Mouse (Mus musculus) cerebellum, adult 8-10 months (tissue): ENCODE results near the gene Esrrb.

Experiments
- DNase-seq: peaks from one replicate; pipeline ENCODE4 v3.0.0; 2022

Esrrb gene

DNA sequence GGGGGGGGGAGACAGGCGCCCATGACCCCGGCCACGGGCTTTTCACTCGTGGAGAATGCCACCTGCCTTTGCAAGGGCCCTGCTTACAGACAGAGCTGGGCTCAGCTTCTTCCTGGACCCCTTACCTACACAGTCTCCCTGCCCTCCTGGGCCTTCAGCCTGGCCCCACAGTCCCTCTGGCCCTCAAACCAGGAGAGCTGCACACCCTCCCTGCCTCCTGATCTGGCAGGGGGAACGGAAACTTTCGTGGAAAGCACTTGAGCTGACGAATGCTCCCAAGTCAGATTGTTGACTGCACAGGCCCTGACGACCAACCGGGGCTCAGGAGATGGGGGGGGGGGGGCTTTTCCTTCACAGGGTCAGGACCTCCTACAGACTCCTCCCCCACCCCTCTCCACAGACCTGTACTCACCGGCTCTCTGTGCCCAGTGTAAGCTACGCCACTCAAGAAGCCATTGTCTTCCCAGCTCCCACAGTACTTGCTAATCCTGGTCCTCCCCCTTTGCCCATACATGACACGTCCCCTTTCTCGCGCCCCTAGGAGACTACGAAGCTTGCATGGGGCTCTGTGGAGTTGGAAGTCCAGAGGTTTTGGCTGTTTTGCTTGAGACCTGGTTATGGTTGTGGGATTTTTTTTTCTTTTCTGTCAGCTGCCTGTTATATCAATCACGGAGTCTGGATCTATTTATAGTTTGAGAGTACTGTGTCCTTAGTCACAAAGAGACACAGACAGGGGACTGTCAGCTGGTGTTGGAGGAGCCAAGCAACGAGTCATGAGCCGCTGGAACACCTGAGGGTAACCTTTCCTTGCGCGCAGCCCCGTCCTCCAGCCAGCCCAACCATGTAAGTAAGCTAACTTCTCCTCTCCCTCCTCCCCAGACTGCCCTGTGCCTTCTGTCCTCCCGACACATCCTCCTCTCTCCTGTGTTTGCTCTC is at the start of gene Esrrb:
TSS of gene Esrrb (plus strand) at position 422 of the 936 bp plus-strand sequence.
- no peak for DNase-seq

DNA sequence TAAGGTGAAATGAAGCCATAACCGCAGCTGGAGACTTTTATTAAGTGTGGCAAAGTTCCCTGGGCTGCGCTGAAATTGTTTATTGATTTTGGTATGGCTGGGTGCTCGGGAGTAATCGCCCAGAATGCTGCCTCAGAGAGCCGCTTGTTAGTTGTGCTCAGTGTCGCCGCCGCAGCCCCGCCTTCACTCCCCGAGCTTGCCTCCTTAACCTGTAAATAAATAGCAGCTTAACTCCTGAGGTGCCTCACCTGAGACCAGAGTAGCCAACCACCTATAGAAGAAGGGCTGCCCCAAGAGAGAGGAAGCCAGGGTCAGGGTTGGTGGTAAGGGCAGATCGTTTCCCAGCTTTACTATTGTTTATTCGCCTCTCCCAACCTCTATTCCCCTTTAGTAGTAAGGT is 40.3 kb upstream of the Esrrb start:
- DNase-seq: no peak

DNA sequence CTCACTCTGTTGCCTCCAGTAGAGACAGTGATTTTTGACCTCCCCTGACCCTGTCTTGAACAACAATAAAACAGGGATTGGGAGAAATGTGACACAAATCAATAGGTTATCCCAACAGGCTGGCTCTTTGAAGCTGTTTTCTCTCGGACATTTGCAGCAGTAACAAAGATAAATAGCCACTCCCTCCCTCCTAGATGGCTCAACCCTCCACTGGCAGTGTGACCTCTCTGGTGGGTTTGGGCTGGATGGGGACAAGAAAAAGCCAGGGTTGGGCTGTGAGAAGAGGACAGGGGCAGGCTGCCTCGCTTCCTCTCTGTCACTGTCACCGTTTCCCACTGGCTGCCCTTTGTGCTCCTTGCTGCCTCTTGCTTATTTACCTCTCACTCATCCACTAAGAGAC is 36.6 kb upstream of the Esrrb start:
- DNase-seq: no peak

DNA sequence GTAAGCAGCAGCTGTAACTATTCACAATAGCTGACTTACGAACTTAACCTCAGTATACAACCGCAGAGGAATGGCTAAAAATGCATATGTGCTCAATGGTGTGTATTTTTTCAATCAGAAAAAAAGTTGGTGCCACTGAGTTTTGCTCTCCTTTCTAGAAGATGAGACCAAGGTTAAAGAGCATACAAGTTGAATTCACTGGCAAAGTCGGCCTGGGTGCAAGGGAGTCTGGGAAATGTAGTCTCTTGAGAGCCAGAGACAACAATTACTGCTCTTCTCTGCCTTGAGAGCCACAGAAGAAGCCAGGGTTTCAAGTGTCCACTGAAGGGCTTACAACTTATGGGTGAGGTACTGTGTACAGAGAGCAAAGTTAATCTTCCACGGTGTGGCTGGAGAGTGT is 31.1 kb upstream of the Esrrb start:
- DNase-seq: no peak

DNA sequence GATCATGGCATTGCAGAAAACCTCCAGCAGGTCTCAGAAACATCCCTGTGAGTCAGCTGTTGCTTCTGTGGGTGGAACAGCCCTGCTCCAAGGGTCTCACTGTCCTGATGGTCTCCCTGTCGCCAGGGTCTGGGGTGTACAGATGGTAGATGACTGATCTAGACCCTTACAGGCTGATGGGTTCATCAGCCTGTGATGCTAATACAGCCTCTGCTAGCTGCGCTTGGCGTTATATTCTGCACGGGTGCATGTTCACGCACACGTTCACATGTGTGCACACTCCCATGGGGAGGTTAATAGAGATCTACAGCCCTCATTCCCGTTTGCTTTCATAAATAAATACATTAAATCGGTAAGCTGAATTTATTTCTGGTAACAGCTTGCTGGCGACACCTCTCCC is 30.2 kb upstream of the Esrrb start:
- DNase-seq: no peak

DNA sequence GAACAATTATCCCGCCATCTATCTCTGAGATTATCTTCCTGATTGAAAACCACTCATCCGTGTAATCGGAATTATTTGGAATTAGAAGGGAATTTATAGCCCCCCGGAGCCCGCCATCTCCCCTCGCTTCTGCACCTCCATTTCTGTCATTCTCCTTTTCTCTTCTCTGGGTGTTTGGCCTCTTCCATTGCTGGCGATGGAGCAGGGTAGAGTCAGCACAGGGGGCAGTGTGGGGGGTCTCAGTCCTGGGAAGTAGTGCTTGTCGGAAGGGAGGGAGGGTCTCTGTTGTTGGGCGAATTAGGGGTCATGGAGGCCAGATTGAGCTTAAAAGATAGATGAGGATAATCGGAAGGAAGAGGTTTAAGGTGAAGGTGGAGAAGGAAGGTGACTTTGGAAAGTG is 29.7 kb upstream of the Esrrb start:
- no peak for DNase-seq

DNA sequence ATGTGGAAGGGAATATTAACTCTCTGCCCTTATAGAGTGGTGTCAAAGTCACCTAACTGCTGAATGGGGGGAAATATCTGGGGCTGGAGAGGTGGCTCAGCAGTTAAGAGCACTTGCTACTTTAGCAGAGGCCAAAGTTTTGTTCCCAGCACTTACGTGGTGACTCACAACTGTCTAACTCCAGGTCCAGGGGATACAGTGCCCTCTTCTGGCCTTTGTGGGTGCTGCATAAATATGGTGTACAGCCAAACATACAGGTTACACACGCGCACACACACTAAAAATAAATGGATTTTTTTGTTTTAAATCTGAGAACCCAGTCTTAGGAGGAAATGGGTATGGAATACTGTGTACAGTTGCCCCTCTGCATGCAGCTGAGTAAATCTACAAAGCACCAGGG is 24.7 kb upstream of the Esrrb start:
- DNase-seq: no peak

DNA sequence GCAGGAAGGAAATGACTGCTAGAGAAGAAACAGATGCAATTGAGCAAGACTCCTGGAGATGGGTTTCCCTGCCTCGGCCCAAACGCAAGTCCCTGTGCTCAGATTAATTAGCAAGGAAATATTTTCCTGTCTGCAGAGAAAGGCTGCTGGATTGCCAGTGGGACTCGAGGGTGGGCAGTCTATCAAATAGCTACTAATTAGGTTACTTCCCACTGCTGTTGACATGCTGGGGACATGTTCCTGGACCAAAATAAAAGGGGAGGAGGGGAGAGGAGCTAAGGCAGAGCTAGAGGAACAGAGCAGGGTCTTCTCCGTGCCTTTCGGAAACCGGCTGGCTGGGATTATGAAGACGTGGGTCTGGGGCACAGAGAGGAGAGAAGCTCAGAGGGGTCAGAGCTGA is 24.0 kb upstream of the Esrrb start:
- DNase-seq: no peak

DNA sequence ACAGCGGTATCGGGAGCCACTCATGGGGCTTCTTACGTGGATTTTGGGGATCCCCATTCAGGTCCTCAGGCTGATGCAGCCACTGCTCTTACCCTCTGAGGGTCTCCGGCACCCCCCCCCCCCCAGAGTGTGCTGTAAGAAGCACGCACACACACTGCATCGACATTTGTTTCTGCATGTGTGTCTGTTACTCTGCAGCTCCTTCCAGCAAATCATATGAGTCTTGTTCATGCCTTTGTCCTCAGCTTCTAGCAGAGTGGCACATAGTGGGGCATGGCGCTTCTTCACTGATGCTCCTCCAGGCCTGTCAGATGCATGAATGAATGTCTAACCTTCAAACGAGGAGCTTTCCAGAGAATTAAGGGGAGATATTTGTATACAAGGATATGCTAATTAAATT is 11.4 kb upstream of the Esrrb start:
- DNase-seq: no peak

DNA sequence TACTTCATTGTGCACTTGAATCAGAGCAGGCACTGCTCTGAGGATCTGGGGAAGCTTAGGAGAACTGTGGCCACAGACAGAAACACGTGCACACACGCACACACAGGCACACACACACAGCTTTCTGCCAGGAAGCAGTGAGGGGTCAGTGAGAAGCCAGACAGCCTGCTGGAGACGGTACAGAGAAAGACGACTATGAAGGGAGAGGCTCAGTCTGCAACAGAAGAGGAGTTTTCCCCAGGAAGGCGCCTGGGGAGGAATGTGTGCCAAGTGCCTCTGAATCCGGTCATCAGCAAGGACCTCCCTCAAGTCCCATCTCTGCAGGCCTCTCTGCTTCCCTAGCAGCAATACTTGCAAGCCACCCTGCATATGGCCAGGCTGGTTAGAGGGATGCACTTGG is 1.5 kb upstream of the Esrrb start:
- DNase-seq: no peak

DNA sequence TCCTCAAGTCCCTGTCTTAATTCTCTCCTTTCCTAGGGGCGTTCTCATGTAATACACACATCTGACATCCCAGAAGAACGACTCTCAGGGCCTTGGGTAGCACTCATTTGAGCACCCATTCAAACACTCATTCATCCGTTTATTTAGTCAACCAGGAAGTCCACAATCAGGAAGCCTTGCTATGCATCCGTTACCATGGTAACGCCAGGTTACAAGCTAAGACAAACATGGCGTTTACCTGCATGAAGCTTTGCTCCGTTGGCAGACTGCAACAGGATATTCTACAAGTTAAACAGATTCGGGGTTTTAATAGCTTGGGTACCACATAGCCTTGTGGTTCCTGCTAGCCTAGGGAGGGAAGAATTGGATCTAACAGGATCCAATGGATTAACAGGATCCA is 1.0 kb upstream of the Esrrb start:
- no peak for DNase-seq

DNA sequence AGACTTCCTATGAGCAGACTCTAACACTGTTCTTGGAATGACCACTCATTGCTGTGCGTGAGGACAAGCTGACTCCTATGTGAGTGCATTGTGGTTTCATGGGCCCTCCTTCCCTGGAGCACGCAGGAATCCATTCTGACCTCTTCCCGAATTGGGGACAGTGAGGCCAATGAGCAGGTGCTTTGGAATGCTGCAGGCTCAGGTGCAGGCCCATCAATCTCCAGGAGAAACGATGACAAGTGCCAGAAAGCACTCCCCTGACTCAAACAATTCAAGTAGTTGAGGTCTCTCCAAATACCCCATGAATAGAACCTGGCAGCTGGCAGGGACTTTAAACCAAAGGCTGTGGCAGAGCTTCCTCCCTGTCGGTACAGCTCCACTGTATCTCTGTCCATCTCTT is 3.4 kb downstream of the Esrrb start:
- no peak for DNase-seq

DNA sequence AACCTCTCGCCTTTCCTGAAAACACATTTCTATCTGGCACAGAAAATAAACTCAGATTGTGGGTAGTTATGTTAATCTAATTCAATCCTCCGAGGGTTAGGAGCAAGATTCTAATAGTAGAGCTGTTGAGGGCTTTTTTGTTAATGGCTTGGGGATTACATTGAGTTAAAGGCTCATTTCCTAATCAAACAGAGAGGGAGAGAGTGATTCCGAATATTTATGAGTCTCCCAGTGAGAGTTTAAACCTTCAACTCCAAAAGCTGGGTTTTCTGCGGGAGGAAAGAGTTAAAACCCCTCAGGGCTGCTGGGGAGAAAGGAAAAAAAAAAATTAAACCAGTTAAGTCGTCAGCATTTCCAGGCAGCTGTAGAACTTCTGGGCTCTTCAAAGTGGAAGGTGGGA is 3.8 kb downstream of the Esrrb start:
- DNase-seq: no peak

DNA sequence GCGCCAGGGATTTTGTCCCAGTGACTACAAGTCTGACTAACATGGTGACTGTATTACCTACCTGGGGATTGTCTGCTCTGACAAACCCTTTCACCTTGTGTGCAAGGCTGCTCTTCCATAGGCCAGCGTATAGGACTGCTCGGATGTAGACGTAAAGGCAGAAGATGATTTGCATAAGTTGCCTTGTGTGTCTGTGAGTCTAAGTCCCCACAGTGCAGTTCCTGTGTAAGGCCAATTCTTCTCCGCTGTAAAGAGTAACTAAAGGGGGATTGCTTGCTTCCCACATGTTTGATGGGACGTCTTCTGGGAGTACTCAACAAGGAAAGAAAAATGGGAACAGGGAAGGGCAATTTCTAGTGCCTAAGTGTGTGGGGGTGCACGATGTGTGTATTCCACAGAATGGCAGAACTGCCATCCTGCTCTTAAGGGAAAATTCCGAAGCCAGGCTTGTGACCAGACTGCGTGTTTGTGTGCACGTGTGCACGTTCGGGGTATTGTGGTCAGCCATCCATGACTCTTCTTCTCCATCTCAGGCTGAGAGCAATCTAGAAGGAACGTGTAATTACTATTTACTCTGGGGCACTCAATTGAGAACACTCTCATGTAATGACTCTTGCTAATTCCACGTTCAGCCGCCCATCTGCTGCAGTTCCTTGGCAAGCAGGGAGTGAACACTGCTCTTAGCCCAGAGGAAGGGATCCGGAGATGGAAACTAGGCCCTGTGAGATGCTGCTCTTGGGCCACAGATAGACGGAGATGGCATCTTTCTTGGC is 9.9 kb downstream of the Esrrb start:
- no peak for DNase-seq

DNA sequence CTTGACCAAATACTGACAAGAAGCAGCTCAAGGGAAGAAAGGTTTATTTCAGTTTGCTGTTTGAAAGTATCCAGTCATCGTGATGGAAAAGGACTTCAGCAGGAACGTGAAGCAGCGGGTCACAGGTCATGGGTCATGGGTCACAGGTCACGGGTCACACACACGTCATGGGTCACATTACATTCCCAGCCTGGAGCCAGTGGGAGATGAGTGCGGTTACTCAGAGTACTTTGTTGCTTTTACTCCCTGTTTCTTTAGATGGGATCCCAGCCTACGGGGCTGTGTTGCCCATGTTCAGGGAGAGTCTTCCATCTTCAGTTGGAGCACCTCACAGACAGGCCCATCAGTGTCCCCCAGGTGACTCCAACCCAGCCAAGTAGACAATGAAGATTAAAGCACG is 13.4 kb downstream of the Esrrb start:
- DNase-seq: no peak

DNA sequence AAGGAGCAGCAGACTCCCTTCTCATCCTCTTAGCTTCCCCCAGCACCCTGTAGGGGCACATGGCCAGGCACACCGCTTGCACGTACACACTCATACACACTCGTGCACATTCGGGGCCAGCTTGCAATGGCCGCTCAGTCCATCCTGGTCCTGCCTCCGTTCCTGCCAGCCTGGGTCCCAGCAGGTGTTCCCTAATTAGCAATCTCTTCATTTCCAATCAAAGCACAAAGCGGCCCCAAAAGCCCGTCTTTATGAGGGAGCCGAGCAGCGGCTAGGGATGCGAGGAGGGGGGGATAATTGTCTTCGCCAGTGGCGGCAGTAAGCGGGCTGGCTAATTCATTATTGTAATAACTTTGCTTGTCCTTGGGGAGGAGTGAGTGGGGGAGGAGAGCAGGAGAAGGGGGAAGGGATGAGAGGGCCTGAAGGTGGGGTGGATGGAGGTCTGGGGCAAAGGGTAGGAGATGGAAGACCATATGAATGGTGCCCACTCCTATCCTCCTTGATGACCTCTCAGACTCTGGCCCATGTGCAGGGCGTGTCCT is 18.8 kb downstream of the Esrrb start:
- DNase-seq: no peak

DNA sequence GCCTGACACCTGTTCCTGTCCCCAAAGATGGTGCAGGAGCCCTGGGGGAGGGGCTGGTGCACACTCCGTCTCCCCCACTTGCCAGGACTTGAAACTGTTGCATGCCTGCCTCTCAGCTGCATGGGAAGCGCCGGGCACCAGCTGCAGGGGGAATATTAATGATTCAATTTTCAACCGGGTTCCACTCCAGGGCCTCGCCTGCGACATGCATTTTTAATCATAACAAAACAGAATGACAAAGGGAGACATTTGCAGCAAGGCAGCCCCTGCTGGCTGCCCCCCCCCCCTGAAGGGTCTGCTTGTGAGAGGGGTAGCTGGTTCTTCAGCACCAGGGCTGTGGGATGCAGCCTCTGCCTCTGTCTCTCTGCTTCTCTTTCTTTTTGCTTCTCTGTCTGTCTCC is 22.9 kb downstream of the Esrrb start:
- DNase-seq: no peak

DNA sequence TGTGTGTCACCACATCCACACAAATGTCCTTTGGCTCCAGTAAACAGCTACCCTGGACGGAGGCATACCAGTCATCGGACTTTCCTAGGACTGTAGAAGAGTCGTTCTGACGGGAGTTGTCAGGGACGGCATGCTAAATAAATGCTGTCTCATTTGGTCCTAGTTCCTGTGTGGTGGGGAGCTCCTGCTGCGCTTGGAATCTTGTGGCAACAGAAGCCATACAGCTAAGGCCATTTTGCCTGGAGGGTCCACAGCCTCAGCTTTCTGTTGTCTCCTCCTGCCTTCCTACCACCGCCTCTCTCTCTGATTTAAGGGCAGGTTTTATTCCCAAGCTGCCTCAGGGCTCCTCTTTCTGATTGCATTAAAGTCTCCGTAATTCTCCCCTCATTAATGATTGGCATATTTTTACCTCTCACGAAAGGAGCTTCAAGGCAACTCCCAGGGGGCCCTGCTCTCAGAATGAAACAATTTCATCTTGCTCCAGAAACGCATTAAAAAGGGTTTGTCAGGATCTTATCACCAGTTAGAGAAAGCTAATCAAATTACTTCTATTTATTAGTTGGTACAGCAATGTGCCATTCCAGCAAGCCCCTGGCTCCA is 26.9 kb downstream of the Esrrb start:
- no peak for DNase-seq

DNA sequence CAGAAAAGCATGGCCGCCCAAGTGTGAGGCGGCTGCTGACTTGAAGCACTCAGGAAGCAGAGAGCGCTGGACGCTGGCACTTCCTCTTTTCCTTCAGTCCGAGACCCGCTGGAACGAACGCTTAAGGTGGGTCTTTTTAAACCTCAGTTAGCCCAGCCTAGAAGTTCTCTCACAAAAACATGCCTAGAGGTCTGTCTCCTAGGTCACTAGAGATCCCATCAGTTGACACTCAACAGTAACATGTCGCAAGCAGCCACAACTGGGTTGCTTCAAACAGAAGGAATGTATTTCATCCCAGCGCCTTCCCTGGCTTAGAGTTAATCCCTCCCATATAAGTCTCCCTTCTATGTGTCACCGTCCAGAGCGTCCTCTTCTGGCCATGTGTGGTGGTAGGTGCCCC is 33.9 kb downstream of the Esrrb start:
- DNase-seq: no peak

DNA sequence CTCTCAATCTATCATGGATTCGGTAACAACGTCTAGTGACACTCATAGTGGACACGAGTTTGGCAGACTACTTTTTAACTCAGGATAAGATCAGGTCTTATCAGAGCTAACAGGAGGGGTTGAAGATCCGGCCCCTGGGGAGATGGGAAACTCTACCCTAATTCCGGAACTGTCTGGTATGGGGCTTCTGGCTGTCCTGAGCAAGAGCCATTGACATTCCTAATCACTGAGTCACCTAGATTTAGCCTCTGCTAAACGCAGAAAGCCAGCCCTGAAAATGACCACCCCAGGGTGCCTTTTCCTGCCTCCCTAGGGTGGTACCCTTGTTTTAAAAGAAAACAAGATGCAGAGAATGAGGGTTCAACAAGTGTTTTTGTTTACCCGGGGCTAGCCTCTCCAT is 34.4 kb downstream of the Esrrb start:
- DNase-seq: no peak

DNA sequence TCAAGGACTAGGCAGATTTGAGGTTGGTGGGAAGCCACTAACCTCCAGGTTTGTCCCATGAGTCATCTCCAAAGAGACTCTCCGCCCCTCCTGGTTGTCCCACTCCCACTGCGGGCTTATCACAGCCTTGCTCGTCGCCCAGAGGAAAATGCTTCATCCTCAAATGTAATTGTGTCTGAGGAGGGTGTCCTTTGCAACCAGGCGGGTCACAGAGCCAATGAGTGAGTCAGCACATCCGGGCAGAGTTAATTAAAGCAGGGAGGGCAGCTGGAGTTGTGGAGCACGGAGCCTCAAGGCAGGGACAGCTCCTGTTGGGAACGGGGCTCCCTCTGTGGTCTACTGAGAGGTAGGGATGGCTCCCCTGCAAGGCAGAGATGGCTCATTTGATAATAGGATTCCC is 37.8 kb downstream of the Esrrb start:
- no peak for DNase-seq

DNA sequence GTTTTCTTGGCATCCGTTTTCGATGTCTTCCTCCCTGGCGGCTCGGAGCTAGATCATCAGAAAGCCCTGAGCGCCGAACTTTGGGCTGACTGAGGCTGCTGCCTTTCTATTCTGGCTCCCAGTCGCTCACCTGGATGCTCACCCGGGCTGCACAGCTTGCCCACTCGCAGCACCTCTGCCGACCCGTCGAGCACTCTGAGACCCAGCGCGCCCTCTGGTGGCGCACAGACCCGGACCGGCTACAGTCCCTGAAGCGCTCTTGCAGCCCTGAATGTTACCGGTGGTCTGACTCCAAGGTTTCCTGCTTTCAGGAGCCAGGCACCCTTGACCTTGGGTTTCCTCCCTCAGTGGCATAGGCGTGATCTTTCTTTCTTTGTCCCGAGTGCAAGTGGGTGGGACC is 41.8 kb downstream of the Esrrb start:
- peak; percentile 76 for DNase-seq

DNA sequence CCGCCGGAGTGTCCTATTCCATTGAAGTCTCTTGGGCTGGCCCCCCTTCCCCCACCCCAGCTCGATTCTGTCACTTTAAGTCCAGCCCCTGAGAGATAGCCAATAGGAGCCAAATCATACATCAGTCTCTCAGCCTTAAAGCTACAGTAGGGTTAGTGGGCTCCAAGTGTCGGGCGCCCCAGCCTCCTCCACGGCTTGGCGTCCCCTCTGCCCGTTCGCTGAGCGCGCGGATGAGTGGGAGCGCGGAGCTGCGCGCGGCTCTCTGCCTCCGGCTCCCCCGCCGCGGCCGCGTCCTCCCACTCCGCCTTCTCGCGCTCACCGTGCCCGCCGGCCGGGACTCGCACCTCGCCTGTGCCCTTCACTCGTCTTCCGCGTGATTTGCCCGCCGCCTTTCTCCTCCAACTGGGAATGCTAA is 60.6 kb downstream of the Esrrb start:
- peak; percentile 49 for DNase-seq
